Mouse (Mus musculus): ENCODE measurements around the gene Chil1. TPM values are rescaled to one million over a fixed set of nuclear protein-coding genes. Genes with fewer than 3 reads are reported as not detected.

Chil1 gene
- total RNA-seq, 2 experiments from 2014 or later = 14.0 TPM

DNA sequence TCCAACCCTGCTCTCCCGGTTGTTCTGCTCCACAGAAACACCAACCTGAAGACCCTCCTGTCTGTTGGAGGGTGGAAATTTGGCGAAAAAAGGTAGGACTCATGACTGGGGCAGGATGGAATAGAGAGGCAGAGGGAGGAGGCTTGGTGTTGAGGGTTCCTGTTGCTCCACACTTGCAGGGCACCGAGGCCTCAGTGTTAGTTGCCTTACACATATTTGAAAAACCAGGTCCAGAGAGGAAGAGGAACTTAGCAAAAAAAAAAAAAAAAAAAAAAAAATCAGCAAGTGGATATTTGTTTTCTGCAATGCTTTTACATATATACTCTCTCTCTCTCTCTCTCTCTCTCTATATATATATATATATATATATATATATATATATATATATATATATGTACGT is 2.1 kb downstream of the Chil1 start:
- Histone ChIP-seq H3K4me3 (no peak overlapping the region), H3K27ac (no peak overlapping the region)
- no peak for DNase-seq (ENCODE audit: extremely low spot score in 1 of 2, low spot score in 2 of 2)
- TF ChIP-seq CTCF (IDR thresholded peaks at IDR 0.05) = no peak
- intact Hi-C loops (cut with DNase I) = no loop called here

DNA sequence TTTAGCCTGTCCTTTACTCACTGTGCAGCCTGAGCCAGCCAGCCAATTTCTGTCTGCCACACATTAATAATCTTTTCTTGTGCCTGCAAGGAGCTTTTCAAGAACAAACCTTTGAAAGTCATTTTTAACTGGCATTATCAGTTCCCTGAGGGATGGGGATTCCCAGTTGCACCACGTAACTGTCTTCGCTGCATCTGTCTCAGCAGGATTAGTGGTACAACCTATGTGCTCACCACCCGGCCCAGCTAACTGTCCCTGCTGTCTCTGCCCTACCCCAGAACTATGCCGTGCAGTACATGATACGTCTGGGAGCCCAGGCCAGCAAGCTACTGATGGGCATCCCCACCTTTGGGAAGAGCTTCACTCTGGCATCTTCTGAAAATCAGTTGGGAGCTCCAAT is 6.2 kb downstream of the Chil1 start:
- no peak for TF ChIP-seq CTCF (IDR thresholded peaks at IDR 0.05)
- intact Hi-C loops (cut with DNase I) = no loop called here
- Histone ChIP-seq H3K4me3 (no peak overlapping the region), H3K27ac (peak overlapping the region; percentile 50)
- no peak for DNase-seq (ENCODE audit: extremely low spot score in 1 of 2, low spot score in 2 of 2)

DNA sequence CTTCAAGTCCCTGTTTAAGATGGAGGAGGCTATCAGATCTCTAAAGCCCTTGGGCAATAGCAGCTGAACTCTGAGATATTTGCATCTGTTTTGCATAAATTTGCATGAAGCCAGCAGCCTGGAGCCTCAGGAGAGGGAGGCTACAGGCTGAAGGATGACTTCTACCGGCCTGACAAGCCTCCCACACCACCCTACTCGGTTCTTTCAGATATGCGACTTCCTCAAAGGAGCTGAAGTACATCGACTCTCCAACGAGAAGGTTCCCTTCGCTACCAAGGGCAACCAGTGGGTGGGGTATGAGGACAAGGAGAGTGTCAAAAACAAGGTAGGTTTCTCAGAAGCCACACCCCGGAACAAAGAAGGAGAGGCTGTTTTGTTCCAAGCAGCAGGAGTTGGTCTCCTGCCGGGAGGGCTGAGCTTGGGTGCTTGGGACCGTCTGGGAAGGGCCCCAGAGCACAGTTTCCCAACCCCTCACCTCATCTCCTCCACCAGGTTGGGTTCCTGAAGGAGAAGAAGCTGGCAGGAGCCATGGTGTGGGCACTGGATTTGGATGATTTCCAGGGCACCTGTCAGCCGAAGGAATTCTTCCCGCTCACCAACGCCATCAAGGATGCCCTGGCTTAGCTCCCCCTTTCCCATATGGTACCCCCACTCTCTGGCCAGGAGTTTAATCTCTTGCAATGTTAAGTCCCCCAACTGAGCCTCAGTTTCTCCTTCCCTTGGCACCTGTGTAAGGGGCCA is 7.2 kb downstream of the Chil1 start:
- intact Hi-C loops (cut with DNase I) = no loop called here
- DNase-seq (ENCODE audit: extremely low spot score in 1 of 2, low spot score in 2 of 2) = no peak
- TF ChIP-seq CTCF (IDR thresholded peaks at IDR 0.05) = peak; percentile 34
- Histone ChIP-seq H3K4me3 (no peak overlapping the region), H3K27ac (peak overlapping the region; percentile 50)

DNA sequence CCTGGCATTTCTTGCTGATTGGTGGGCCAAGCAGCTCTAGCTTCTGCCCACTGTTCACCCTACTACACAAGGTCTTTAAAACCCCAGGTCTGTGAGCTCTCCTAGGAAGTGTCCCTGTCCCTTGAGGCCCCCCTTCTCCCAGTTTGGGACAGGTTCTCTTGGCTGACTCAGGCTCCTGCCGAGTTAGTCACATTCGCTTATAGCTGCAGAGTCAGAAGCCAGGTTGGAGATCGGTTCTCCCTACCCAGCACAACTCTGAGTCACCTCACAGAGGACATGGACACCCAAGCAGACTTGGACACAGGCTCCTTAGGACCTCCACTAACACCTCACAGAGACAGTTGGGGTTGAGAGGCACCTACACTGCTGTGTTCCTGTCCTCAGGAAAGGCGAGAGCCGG is 9.2 kb downstream of the Chil1 start:
- no peak overlapping the region for H3K27ac ChIP-seq
- intact Hi-C loops (cut with DNase I) = no loop called here
- DNase-seq (ENCODE audit: extremely low spot score in 1 of 2, low spot score in 2 of 2) = no peak
- TF ChIP-seq CTCF (IDR thresholded peaks at IDR 0.05) = no peak
- no peak overlapping the region for H3K4me3 ChIP-seq

DNA sequence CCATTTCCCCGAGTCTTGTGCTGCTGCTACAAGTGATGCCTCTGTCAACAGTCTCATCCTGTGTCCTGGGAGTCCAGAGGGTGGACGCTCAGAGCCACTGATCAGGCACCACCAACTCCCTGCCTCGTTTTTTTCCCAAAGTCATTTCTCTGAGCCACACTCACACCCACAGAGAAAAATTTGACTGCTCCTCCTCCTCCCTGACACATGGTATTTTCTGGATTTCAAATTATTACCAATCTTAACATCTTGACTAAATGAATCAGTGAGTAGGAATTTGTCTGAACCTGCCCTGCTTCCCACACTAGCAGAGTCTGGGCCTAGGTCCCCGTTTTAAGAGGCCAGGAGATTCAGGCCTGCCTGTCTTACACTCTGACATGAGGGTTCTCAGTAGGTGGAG is 10.0 kb downstream of the Chil1 start:
- no peak overlapping the region; the same call in 1 of the 2 replicates for H3K27ac ChIP-seq
- no peak for DNase-seq (ENCODE audit: extremely low spot score in 1 of 2, low spot score in 2 of 2)
- intact Hi-C loops (cut with DNase I) = no loop called here
- no peak overlapping the region for H3K4me3 ChIP-seq
- TF ChIP-seq CTCF (IDR thresholded peaks at IDR 0.05) = no peak

DNA sequence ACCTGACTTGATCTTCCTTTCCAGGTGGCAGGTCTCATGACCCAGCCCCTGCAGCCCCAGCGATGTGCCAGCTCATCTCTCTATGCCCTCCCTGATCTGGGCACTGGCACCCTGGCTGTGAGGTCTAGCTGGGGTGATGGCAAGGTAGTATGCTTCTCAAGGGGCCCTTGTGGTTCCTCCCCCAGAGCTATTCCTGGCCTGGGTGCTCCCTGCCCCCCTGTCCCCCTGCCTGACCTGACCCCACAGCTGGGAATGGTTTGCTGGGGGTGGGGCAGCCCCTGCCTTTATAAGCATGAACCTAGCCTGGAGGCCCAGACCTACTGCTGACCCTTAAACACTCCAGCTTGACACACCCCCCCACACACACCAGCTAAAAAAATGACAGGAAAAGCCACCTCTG is 11.2 kb downstream of the Chil1 start, which contains the start of gene Mybph:
Mybph (plus strand) TSS at position 323 of the 400 bp plus-strand sequence.
- H3K4me3 ChIP-seq = no peak within 1 kb of the TSS
- 0 out of 2 replicates have a peak within 1 kb of the TSS, but pooled peaks have one; percentile 21 for H3K27ac ChIP-seq
- intact Hi-C loops (cut with DNase I) = no loop called here
- TF ChIP-seq CTCF (IDR thresholded peaks at IDR 0.05) = no peak
- no peak for DNase-seq (ENCODE audit: extremely low spot score in 1 of 2, low spot score in 2 of 2)

DNA sequence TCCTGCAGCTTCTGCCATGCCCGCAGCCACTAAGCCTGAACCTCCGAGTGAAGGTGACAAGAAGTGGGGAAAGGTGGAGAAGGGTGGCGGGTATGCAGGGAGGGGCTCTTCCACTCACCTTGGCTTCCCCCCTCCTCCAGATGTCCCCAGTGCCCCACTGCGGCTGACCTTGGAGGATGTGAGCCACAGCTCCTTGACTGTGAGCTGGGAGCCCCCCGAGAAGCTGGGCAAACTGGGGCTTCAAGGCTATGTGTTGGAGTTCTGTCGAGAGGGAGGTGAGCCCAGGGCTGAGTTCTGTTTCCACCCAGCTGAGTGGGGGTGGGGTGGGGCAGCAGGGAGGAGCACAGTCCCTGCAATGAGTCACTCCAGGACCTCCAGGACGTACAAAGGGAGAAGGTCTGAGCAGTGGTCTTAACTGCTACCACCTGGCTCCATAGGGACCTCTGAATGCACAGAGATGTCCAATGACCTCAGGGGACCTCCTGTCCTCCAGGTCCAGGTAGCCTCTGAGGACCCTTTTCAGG is 11.8 kb downstream of the Chil1 start:
- H3K27ac ChIP-seq = no peak overlapping the region
- no peak for DNase-seq (ENCODE audit: extremely low spot score in 1 of 2, low spot score in 2 of 2)
- TF ChIP-seq CTCF (IDR thresholded peaks at IDR 0.05) = no peak
- no peak overlapping the region for H3K4me3 ChIP-seq
- intact Hi-C loops (cut with DNase I) = no loop called here

DNA sequence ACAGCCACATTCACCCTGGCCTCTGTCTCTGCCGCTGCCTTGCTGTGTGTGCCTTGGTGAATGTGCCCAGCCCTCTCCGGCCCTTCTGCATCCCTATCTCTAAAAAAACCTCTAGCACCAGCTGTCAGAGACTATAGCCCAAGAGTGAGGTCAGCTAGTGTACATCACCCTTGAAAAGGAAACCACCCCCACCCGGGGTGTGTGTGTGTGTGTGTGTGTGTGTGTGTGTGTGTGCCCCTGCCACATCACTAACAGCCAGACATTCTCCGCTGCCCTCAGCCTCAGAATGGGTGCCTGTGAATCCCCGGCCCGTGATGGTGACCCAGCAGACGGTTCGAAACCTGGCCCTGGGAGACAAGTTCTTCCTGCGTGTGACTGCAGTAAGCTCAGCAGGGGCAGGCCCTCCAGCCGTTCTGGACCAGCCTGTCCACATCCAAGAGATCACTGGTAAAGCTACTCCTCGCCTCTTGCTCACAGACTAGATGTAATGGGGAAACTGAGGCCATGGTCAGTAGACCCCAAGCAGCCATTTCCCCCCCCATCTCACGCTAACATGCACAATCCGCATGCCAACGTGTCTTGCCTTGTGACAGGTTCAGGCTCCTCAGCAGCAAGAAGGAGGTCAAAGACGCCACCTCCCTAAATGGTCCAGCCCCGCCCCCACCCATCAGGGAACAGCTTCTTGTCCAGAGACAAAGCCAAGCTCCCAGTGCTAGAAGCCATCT is 12.5 kb downstream of the Chil1 start:
- Histone ChIP-seq H3K4me3 (no peak overlapping the region), H3K27ac (peak overlapping the region; percentile 74; the same call in 1 of the 2 replicates)
- intact Hi-C loops (cut with DNase I) = no loop called here
- TF ChIP-seq CTCF (IDR thresholded peaks at IDR 0.05) = no peak
- no peak for DNase-seq (ENCODE audit: extremely low spot score in 1 of 2, low spot score in 2 of 2)

DNA sequence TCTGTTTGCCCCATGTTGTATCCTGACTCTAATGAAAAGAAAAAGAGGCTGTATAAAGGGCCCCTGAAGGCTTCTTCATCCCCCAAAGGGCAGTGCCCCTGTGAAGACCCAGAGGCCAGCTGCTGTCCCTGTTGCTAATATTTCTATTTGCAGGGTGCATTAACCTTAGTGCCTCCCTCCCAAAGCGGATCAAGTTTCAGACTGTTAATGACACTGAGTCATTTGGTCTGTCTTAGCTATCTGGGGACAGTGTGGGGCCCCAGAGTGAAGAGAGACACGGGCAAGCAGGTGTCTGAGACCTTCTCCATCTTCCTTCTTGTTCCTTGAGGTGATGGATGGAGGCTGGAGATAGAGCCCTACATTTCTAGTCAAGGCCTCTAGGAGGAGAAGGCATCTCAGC is 13.1 kb downstream of the Chil1 start:
- no peak for DNase-seq (ENCODE audit: extremely low spot score in 1 of 2, low spot score in 2 of 2)
- Histone ChIP-seq H3K27ac (peak overlapping the region; percentile 74; the same call in 1 of the 2 replicates), H3K4me3 (no peak overlapping the region)
- TF ChIP-seq CTCF (IDR thresholded peaks at IDR 0.05) = no peak; the same call in 1 of the 2 replicates
- intact Hi-C loops (cut with DNase I) = no loop called here

DNA sequence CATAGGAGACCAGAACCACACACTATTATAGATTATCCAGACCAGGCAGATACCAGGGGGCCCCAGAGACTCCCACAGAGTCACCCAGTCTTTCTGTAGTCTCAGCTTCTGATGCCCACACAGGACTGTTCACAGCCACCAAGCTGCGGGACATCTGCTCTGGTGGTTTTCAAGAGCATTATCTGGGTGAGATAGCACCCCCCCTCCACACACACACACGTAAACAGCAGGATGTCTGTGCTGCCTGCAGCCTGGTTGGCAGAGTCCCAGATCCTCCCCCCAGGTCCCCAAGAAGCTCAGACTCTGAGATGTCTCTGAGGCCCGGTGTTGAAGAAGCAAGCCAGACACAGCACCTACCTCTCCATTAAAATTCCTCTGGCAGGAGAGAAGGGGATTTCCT is 13.6 kb downstream of the Chil1 start:
- Histone ChIP-seq H3K4me3 (no peak overlapping the region), H3K27ac (peak overlapping the region; percentile 74)
- no peak for DNase-seq (ENCODE audit: extremely low spot score in 1 of 2, low spot score in 2 of 2)
- TF ChIP-seq CTCF (IDR thresholded peaks at IDR 0.05) = no peak; the same call in 1 of the 2 replicates
- intact Hi-C loops (cut with DNase I) = no loop called here

DNA sequence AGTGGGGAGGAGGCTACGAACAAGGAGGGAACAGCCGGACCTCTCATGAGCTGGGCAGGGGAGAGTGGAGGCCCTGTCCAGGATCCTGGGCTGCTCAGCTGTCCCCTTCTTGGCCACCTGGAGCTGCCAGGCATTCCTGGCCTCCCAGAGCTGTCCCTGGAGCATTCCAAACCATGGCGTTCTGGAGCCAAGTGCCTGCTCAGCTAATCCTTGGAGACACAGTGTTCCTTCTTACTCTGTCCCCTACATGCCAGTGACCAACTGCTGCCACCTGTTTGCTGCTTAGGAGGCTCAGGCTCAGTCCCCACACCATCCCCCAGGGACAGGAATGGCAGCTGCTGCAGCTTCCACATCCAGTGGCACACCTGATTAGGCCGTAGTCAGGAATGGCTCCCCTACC is 14.0 kb downstream of the Chil1 start:
- intact Hi-C loops (cut with DNase I) = loop anchor here (2.0 kb wide), 2 partner anchors 43 to 45 kb away; no protein-coding TSS in a partner anchor
- no peak for TF ChIP-seq CTCF (IDR thresholded peaks at IDR 0.05)
- Histone ChIP-seq H3K27ac (peak overlapping the region; percentile 74), H3K4me3 (no peak overlapping the region)
- DNase-seq (ENCODE audit: extremely low spot score in 1 of 2, low spot score in 2 of 2) = no peak

DNA sequence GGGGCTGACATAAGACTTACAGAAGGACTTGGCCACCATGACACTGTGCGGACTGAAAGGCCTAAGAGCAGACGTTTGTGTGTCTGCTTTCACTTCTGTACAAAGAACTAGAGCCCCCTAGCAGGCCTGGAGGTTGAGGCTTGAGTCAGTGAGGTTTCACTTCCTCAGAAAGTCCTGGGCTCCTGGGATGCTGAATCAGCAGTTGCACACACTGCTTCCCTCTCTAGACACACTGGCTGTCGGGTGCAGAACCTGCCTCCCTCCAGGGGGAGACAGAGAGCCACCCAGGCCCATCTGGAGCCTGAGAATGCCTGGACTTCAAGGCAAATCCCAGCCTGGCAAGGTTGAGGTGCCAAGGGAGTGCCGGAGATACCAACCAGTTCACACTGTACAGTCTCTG is 14.4 kb downstream of the Chil1 start:
- intact Hi-C loops (cut with DNase I) = loop anchor here (2.0 kb wide), 2 partner anchors 44 kb away; no protein-coding TSS in a partner anchor
- Histone ChIP-seq H3K27ac (peak overlapping the region; percentile 74; the same call in 1 of the 2 replicates), H3K4me3 (no peak overlapping the region)
- peak; percentile 78 to 79 for DNase-seq (ENCODE audit: extremely low spot score in 1 of 2, low spot score in 2 of 2)
- peak; percentile 88 for TF ChIP-seq CTCF (IDR thresholded peaks at IDR 0.05)

Measured in left cerebral cortex, adult 2 months (tissue).